Mouse (Mus musculus): Measurements from ENCODE around the gene Nop58. TPM values are rescaled to one million over a fixed set of nuclear protein-coding genes. Genes with fewer than 3 reads are reported as not detected.
A peak's percentile ranks its signal among the peaks of the same experiment; 100 is the strongest.
"Not testable (repeated sequence)": the region's sequence is repeated elsewhere in the genome, so short reads cannot be mapped to it uniquely, and the experiment has no call there.

Gene Nop58
- total and polyA plus RNA-seq, 3 experiments, result 297 to 752 (median 523) TPM

GRCm38 (mm10) chr1:59646502-59646901 lies 38.3 kb upstream of the Nop58 start:
- H3K79me2 ChIP-seq (replicated peaks; ENCODE audit: control insufficient read depth, extremely low read depth, insufficient read depth, poor library complexity, severe bottlenecking); dilution Hi-C loops (cut with MboI; ENCODE audit: extremely low pct_ligation_motif_present, extremely low pct_unique_long_range_greater_than_20kb, low sequenced_read_pairs): not testable (repeated sequence)
- peaks cover 22 to 62% of the 10 kb centered on the region in 2 experiments for H3K36me3 ChIP-seq (replicated peaks in 1 of 2; ENCODE audit: control insufficient read depth in 1 of 2, insufficient read depth in 1 of 2, low read length in 1 of 2)

GRCm38 (mm10) chr1:59651201-59651819 lies 33.5 kb upstream of the Nop58 start:
- Histone ChIP-seq H3K79me2 (replicated peaks; ENCODE audit: control insufficient read depth, extremely low read depth, insufficient read depth, poor library complexity, severe bottlenecking) (peaks cover 24% of the 10 kb centered on the region), H3K27ac (ENCODE audit: insufficient read depth, low read depth) (no peak overlapping the region), H3K4me2 (ENCODE audit: insufficient read depth, low read depth, poor library complexity, severe bottlenecking) (no peak overlapping the region), H3K9ac (ENCODE audit: insufficient read depth, low read depth) (no peak overlapping the region), H3K4me3 (replicated peaks in 1 of 3; ENCODE audit: low read depth in 2 of 3, low read length in 2 of 3, poor library complexity in 1 of 3) (no peak overlapping the region), H3K36me3 (replicated peaks in 1 of 2; ENCODE audit: control insufficient read depth in 1 of 2, insufficient read depth in 1 of 2, low read length in 1 of 2) (peaks cover 29 to 76% of the 10 kb centered on the region in 2 experiments), H3K9me3 (replicated peaks; ENCODE audit: low read length) (no peaks in the 10 kb centered on the region), H3K27me3 (replicated peaks) (no peaks in the 10 kb centered on the region), H3K4me1 (ENCODE audit: control insufficient read depth in 1 of 2, insufficient read depth in 2 of 2) (no peaks in the 10 kb centered on the region)
- in situ Hi-C loops (cut with MboI; ENCODE audit: low pct_ligation_motif_present, low pct_unique_long_range_greater_than_20kb, low sequenced_read_pairs) (no loop called here), dilution Hi-C loops (cut with MboI; ENCODE audit: extremely low pct_ligation_motif_present, extremely low pct_unique_long_range_greater_than_20kb, low sequenced_read_pairs) (no loop called here)
- DNase-seq (ENCODE audit: extremely low read depth), result no peak
- TF ChIP-seq CTCF (conservative IDR thresholded peaks at IDR 0.05 in 1 of 2, IDR thresholded peaks at IDR 0.05 in 1 of 2; ENCODE audit: low read depth in 2 of 2, low read length in 2 of 2), result 0 out of 4 replicates have a peak, but pooled peaks of 1 of the 2 experiments have one; percentile 5
- TF ChIP-seq EP300 (IDR thresholded peaks at IDR 0.05; ENCODE audit: low read length), result no peak
- no peak for TF ChIP-seq POLR2A (IDR thresholded peaks at IDR 0.05; ENCODE audit: low read depth, low read length)
- no peak for TF ChIP-seq TCF12 (IDR thresholded peaks at IDR 0.05; ENCODE audit: low read depth, low read length)
- no peak for TF ChIP-seq SIN3A (IDR thresholded peaks at IDR 0.05; ENCODE audit: low read length)

More at GRCm38 (mm10) chr1:59646502-59646901, 38.3 kb upstream of the Nop58 start:
- H3K4me2 ChIP-seq (ENCODE audit: insufficient read depth, low read depth, poor library complexity, severe bottlenecking); H3K9ac ChIP-seq (ENCODE audit: insufficient read depth, low read depth); H3K9me3 ChIP-seq (replicated peaks; ENCODE audit: low read length); H3K4me1 ChIP-seq (ENCODE audit: control insufficient read depth in 1 of 2, insufficient read depth in 2 of 2); H3K27me3 ChIP-seq (replicated peaks); in situ Hi-C loops (cut with MboI; ENCODE audit: low pct_ligation_motif_present, low pct_unique_long_range_greater_than_20kb, low sequenced_read_pairs); H3K4me3 ChIP-seq (replicated peaks in 1 of 3; ENCODE audit: low read depth in 2 of 3, low read length in 2 of 3, poor library complexity in 1 of 3); H3K27ac ChIP-seq (ENCODE audit: insufficient read depth, low read depth); DNase-seq (ENCODE audit: extremely low read depth): not testable (repeated sequence)
- TF ChIP-seq MAFK (IDR thresholded peaks at IDR 0.05; ENCODE audit: insufficient replicate concordance, low read length), result 0 out of 2 replicates have a peak, but pooled peaks have one; percentile 14

- Histone ChIP-seq H3K4me3 (replicated peaks in 1 of 3; ENCODE audit: low read depth in 2 of 3, low read length in 2 of 3, poor library complexity in 1 of 3) (no peak overlapping the region), H3K36me3 (replicated peaks in 1 of 2; ENCODE audit: control insufficient read depth in 1 of 2, insufficient read depth in 1 of 2, low read length in 1 of 2) (peaks cover 27 to 71% of the 10 kb centered on the region in 2 experiments), H3K4me2 (ENCODE audit: insufficient read depth, low read depth, poor library complexity, severe bottlenecking) (no peak overlapping the region), H3K9me3 (replicated peaks; ENCODE audit: low read length) (no peaks in the 10 kb centered on the region), H3K9ac (ENCODE audit: insufficient read depth, low read depth) (no peak overlapping the region), H3K79me2 (replicated peaks; ENCODE audit: control insufficient read depth, extremely low read depth, insufficient read depth, poor library complexity, severe bottlenecking) (peaks cover 38% of the 10 kb centered on the region), H3K27me3 (replicated peaks) (no peaks in the 10 kb centered on the region), H3K27ac (ENCODE audit: insufficient read depth, low read depth) (no peak overlapping the region), H3K4me1 (ENCODE audit: control insufficient read depth in 1 of 2, insufficient read depth in 2 of 2) (no peaks in the 10 kb centered on the region)
- in situ Hi-C loops (cut with MboI; ENCODE audit: low pct_ligation_motif_present, low pct_unique_long_range_greater_than_20kb, low sequenced_read_pairs), result no loop called here
- no peak for TF ChIP-seq ELF1 (IDR thresholded peaks at IDR 0.05; ENCODE audit: low read depth, low read length)
- no peak for TF ChIP-seq CHD2 (IDR thresholded peaks at IDR 0.05; ENCODE audit: low read length)
- dilution Hi-C loops (cut with MboI; ENCODE audit: extremely low pct_ligation_motif_present, extremely low pct_unique_long_range_greater_than_20kb, low sequenced_read_pairs), result no loop called here
- no peak for DNase-seq (ENCODE audit: extremely low read depth)
Measured at GRCm38 (mm10) chr1:59653243-59653911, 31.4 kb upstream of the Nop58 start.
